Mouse (Mus musculus) CH12.LX (cell line): ENCODE measurements around the gene Sema3a.

Experiments used
- CTCF ChIP-seq, 2 experiments: IDR thresholded peaks in 1 of 2; conservative IDR thresholded peaks in 1 of 2; 2 replicates each; pipeline ENCODE4 v1.5.1; 2011 to 2012; ENCODE audit warnings: low read depth in 2 of 2, low read length in 2 of 2, improper control_type of control experiment in 1 of 2, inconsistent platforms in 1 of 2, mild to moderate bottlenecking in 1 of 2, moderate library complexity in 1 of 2
- E2F4 ChIP-seq: IDR thresholded peaks from 2 replicates; pipeline ENCODE4 v1.6.1; 2011; ENCODE audit warnings: low read depth, low read length, improper control_type of control experiment; ENCODE audit not compliant: insufficient replicate concordance
- MAFK ChIP-seq: IDR thresholded peaks from 2 replicates; pipeline ENCODE4 v1.6.1; 2011; ENCODE audit warnings: low read length, improper control_type of control experiment; ENCODE audit not compliant: insufficient replicate concordance
- MEF2A ChIP-seq: IDR thresholded peaks from 2 replicates; pipeline ENCODE4 v1.6.1; 2014; ENCODE audit warnings: low read depth, mild to moderate bottlenecking, inconsistent platforms, low read length, improper control_type of control experiment, borderline replicate concordance
- SMC3 ChIP-seq: IDR thresholded peaks from 2 replicates; pipeline ENCODE4 v1.6.1; 2011; ENCODE audit warnings: low read depth, low read length, improper control_type of control experiment

DNA sequence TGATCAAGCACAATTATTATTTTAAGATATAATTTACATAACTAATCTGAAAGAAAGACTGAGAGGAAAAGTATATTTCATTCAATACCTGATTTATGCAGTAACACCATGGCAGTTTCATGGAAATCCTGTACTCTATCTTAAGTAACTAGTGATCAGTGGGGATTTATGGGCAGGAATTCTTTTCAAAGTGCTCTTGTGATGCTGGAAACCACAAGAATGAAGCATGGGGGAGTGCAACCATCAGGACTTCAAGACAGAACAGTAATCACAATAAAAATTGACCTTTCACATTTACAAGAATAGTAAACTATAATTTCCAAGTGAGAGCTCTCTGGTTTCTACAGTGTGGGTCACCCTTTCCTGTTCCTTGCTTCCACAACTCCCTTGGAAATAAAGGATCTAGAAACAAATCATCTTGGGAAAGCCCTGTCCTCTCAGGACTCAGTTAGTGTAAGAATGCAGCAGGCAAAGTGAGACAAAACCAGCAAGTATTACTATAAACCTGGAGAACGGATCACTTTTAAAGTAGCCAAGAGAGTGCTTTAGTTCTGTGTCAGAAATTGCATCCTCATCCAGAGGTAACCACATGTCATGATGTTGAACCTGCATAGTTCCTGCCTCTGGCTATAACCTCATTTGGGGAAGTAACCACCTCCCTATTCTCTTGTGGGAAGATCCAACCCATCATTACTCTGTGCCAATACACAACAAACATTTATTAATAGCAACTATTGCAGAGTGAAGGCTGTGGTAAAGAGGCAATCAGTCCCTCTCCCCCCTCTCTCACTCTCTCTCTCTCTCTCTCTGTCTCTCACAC, 335.2 kb downstream of the Sema3a start:
- no peak for TF ChIP-seq MEF2A
- no peak for TF ChIP-seq E2F4
- no peak for TF ChIP-seq MAFK
- TF ChIP-seq SMC3, result no peak
- TF ChIP-seq CTCF (conservative IDR thresholded peaks at IDR 0.05 in 1 of 2, IDR thresholded peaks at IDR 0.05 in 1 of 2; ENCODE audit: low read depth in 2 of 2, low read length in 2 of 2), result no peak
